Mouse (Mus musculus): Measurements from ENCODE around the gene Manba. TPM values are rescaled to one million over a fixed set of nuclear protein-coding genes. Genes with fewer than 3 reads are reported as not detected.
A peak's percentile ranks its signal among the peaks of the same experiment; 100 is the strongest.

The Manba gene
- total RNA-seq, 2 experiments from 2014 or later: 22.5 to 26.8 TPM

- intact Hi-C loops (cut with DNase I): no loop called here
- DNase-seq: no peak
Measured at GRCm38 (mm10) chr3:135575126-135575525, 89.7 kb downstream of the Manba start.

GRCm38 (mm10) chr3:135578588-135579140, 93.3 kb downstream of the Manba start:
- no peak for DNase-seq
- intact Hi-C loops (cut with DNase I): no loop called here

- intact Hi-C loops (cut with DNase I): no loop called here
- peak; percentile 57 to 63 for DNase-seq
Measured at GRCm38 (mm10) chr3:135579179-135579578, 93.8 kb downstream of the Manba start.

GRCm38 (mm10) chr3:135580439-135581275, 95.2 kb downstream of the Manba start:
- peak; percentile 57 to 73 for DNase-seq
- intact Hi-C loops (cut with DNase I): loop anchor here (1.0 to 5.0 kb wide), 3 partner anchors 123 to 289 kb away; no protein-coding TSS in a partner anchor

GRCm38 (mm10) chr3:135581606-135582117, 96.3 kb downstream of the Manba start:
- peak; percentile 57 to 63 for DNase-seq
- intact Hi-C loops (cut with DNase I): loop anchor here (2.0 to 5.0 kb wide), 2 partner anchors 124 to 179 kb away; no protein-coding TSS in a partner anchor

- no peak for DNase-seq
- intact Hi-C loops (cut with DNase I): loop anchor here (5.0 kb wide), 1 partner anchor 125 kb away; no protein-coding TSS in a partner anchor
Measured at GRCm38 (mm10) chr3:135582246-135582645, 96.8 kb downstream of the Manba start.

GRCm38 (mm10) chr3:135585482-135585881, 100.1 kb downstream of the Manba start:
- intact Hi-C loops (cut with DNase I): no loop called here
- DNase-seq: peak; percentile 71 to 72

- intact Hi-C loops (cut with DNase I): no loop called here
- no peak for DNase-seq
Measured at GRCm38 (mm10) chr3:135586060-135586459, 100.6 kb downstream of the Manba start.

GRCm38 (mm10) chr3:135586471-135586880, 101.1 kb downstream of the Manba start:
- no peak for DNase-seq
- intact Hi-C loops (cut with DNase I): no loop called here

- intact Hi-C loops (cut with DNase I): no loop called here
- DNase-seq: no peak
Measured at GRCm38 (mm10) chr3:135590471-135590870, 105.1 kb downstream of the Manba start.

- DNase-seq: no peak
- intact Hi-C loops (cut with DNase I): no loop called here
Measured at GRCm38 (mm10) chr3:135591376-135591775, 106.0 kb downstream of the Manba start.

GRCm38 (mm10) chr3:135592011-135592410, 106.6 kb downstream of the Manba start:
- intact Hi-C loops (cut with DNase I): no loop called here
- no peak for DNase-seq

- DNase-seq: no peak
Measured at GRCm38 (mm10) chr3:135594238-135594917, 109.0 kb downstream of the Manba start.

GRCm38 (mm10) chr3:135597014-135597413, 111.6 kb downstream of the Manba start:
- peak in 1 of 2 experiments; percentile 40 for DNase-seq
- intact Hi-C loops (cut with DNase I): no loop called here

More at GRCm38 (mm10) chr3:135594238-135594917, 109.0 kb downstream of the Manba start:
- intact Hi-C loops (cut with DNase I): no loop called here

GRCm38 (mm10) chr3:135598355-135598754, 112.9 kb downstream of the Manba start:
- intact Hi-C loops (cut with DNase I): no loop called here
- DNase-seq: no peak

- DNase-seq: no peak
- intact Hi-C loops (cut with DNase I): no loop called here
Measured at GRCm38 (mm10) chr3:135602731-135603130, 117.3 kb downstream of the Manba start.

- intact Hi-C loops (cut with DNase I): loop anchor here (5.0 kb wide), 1 partner anchor 107 kb away; no protein-coding TSS in a partner anchor
- DNase-seq: no peak
Measured at GRCm38 (mm10) chr3:135604626-135605417, 119.4 kb downstream of the Manba start.

GRCm38 (mm10) chr3:135605474-135605873, 120.1 kb downstream of the Manba start:
- no peak for DNase-seq
- intact Hi-C loops (cut with DNase I): loop anchor here (5.0 kb wide), 1 partner anchor 107 kb away; no protein-coding TSS in a partner anchor

- intact Hi-C loops (cut with DNase I): loop anchor here (5.0 kb wide), 1 partner anchor 106 kb away; no protein-coding TSS in a partner anchor
- DNase-seq: no peak
Measured at GRCm38 (mm10) chr3:135606592-135606991, 121.2 kb downstream of the Manba start.

- intact Hi-C loops (cut with DNase I): loop anchor here (5.0 kb wide), 1 partner anchor 105 kb away; no protein-coding TSS in a partner anchor
- DNase-seq: no peak
Measured at GRCm38 (mm10) chr3:135607021-135607420, 121.6 kb downstream of the Manba start.

Measured in heart, postnatal 10 days (tissue).